Comparison of ENCODE assay signal across 20 mouse cellular contexts in genomic region chr8:89604461-89604860, GRCm38 (mm10).
A peak's percentile ranks its signal among the peaks of the same experiment; 100 is the strongest.
DNase-seq lines count a peak whose midpoint lies in the region; ATAC-seq and TF ChIP-seq lines count a peak whose summit lies in the region.
"Had no signal": no experiment of that assay in that cellular context is flagged by ENCODE, and none has a peak within 500 bp of the region (broad histone marks: within the 10 kb centered on the region; RNA-seq: fewer than 3 reads in every experiment).

No protein-coding gene starts in this region.

- TF ChIP-seq POLR2A in brain, embryonic 14.5 days (IDR thresholded peaks at IDR 0.05; ENCODE audit: borderline replicate concordance, extremely low read depth, insufficient read depth, insufficient read length, poor library complexity, severe bottlenecking), result no peak

- H3K4me2 ChIP-seq in hindbrain, postnatal 0 days (ENCODE audit: low read depth, low read length), result no peak overlapping the region
- H3K4me2 ChIP-seq in hindbrain, embryonic 14.5 days (replicated peaks), result no peak overlapping the region
- H3K4me2 ChIP-seq in lung, embryonic 14.5 days, result no peak overlapping the region
- H3K4me2 ChIP-seq: heart, embryonic 15.5 days had no signal

- H3K9me3 ChIP-seq in hindbrain, postnatal 0 days (ENCODE audit: low read length), result no peaks in the 10 kb centered on the region
- no peaks in the 10 kb centered on the region for H3K9me3 ChIP-seq in hindbrain, embryonic 14.5 days (ENCODE audit: control insufficient read depth, low read length)
- no peaks in the 10 kb centered on the region for H3K9me3 ChIP-seq in lung, embryonic 14.5 days (ENCODE audit: low read depth, low read length)
- H3K9me3 ChIP-seq: heart, embryonic 15.5 days; hindbrain, embryonic 10.5 days had no signal

- 96% methylated on average over 3 of the region's 3 CpGs for WGBS in hindbrain, postnatal 0 days
- over 99% methylated on average over 3 of the region's 3 CpGs for WGBS in hindbrain, embryonic 14.5 days
- WGBS in lung, embryonic 14.5 days, result 92% methylated on average over 3 of the region's 3 CpGs

- no peaks in the 10 kb centered on the region for H3K4me1 ChIP-seq in hindbrain, postnatal 0 days (ENCODE audit: insufficient read depth, low read length)
- H3K4me1 ChIP-seq in hindbrain, embryonic 14.5 days (replicated peaks; ENCODE audit: control insufficient read depth, insufficient read depth, low read length), result no peaks in the 10 kb centered on the region
- no peaks in the 10 kb centered on the region for H3K4me1 ChIP-seq in lung, embryonic 14.5 days (ENCODE audit: insufficient read depth)
- H3K4me1 ChIP-seq: heart, embryonic 15.5 days; hindbrain, embryonic 10.5 days had no signal

- H3K36me3 ChIP-seq in hindbrain, postnatal 0 days (ENCODE audit: insufficient read depth, low read length), result no peaks in the 10 kb centered on the region
- H3K36me3 ChIP-seq in hindbrain, embryonic 14.5 days (replicated peaks; ENCODE audit: control insufficient read depth, insufficient read depth), result no peaks in the 10 kb centered on the region
- H3K36me3 ChIP-seq in lung, embryonic 14.5 days (ENCODE audit: insufficient read depth), result no peaks in the 10 kb centered on the region
- H3K36me3 ChIP-seq: G1E; heart, embryonic 15.5 days; hindbrain, embryonic 10.5 days had no signal

- peak; percentile 12 for DNase-seq in hindbrain, postnatal 0 days (ENCODE audit: low spot score)
- DNase-seq in hindbrain, embryonic 14.5 days (ENCODE audit: low spot score), result no peak
- DNase-seq in lung, embryonic 14.5 days, result peak; percentile 28
- no peak for DNase-seq in lung, postnatal 4 days
- DNase-seq in ES-CJ7 (ENCODE audit: low read depth, low spot score), result peak; percentile 77
- peak; percentile 46 for DNase-seq in brain, embryonic 14.5 days (ENCODE audit: low read depth)
- DNase-seq in left cerebral cortex, adult 2 months (ENCODE audit: extremely low spot score in 1 of 2, low spot score in 2 of 2), result no peak
- no peak for DNase-seq in layer of hippocampus, postnatal 25 days (ENCODE audit: extremely low spot score in 1 of 2, low spot score in 1 of 2)
- DNase-seq: adrenal gland, postnatal 36 days; cerebellum, adult 9-11 months; forebrain, postnatal 0 days; gastrocnemius, adult 2 months; heart, adult 11 months; lung, adult 2 months; spleen, adult 18-20 months had no signal

- intact Hi-C loops in left cerebral cortex, adult 2 months (cut with DNase I), result no loop called here

- H3K9ac ChIP-seq in hindbrain, postnatal 0 days (replicated peaks; ENCODE audit: low read length), result no peak overlapping the region
- H3K9ac ChIP-seq in hindbrain, embryonic 14.5 days, result no peak overlapping the region
- H3K9ac ChIP-seq in lung, embryonic 14.5 days, result no peak overlapping the region
- H3K9ac ChIP-seq: forebrain, postnatal 0 days; heart, embryonic 15.5 days had no signal

- TF ChIP-seq CTCF in hindbrain, postnatal 0 days (IDR thresholded peaks at IDR 0.05; ENCODE audit: low read depth), result no peak
- TF ChIP-seq CTCF in lung, embryonic 14.5 days (IDR thresholded peaks at IDR 0.05; ENCODE audit: low read depth), result peak; percentile 36
- no peak for TF ChIP-seq CTCF in brain, embryonic 14.5 days (IDR thresholded peaks at IDR 0.05; ENCODE audit: borderline replicate concordance, extremely low read depth, insufficient read depth, insufficient read length)
- no peak for TF ChIP-seq CTCF in left cerebral cortex, adult 2 months (IDR thresholded peaks at IDR 0.05)

- no peak for ATAC-seq in hindbrain, postnatal 0 days
- ATAC-seq in hindbrain, embryonic 14.5 days (ENCODE audit: low FRiP score), result no peak
- ATAC-seq in lung, embryonic 14.5 days (ENCODE audit: insufficient read depth), result no peak
- ATAC-seq: forebrain, postnatal 0 days; inflammation-experienced regulatory T-cells, adult 6 months; midbrain, embryonic 16.5 days had no signal

- H3K4me3 ChIP-seq in hindbrain, postnatal 0 days (ENCODE audit: low read length), result no peak overlapping the region
- no peak overlapping the region for H3K4me3 ChIP-seq in hindbrain, embryonic 14.5 days (replicated peaks; ENCODE audit: low read length)
- no peak overlapping the region for H3K4me3 ChIP-seq in lung, embryonic 14.5 days (ENCODE audit: low read depth, low read length)
- no peak overlapping the region for H3K4me3 ChIP-seq in left cerebral cortex, adult 2 months
- H3K4me3 ChIP-seq: gastrocnemius, adult 2 months; heart, embryonic 15.5 days; hindbrain, embryonic 10.5 days had no signal

- H3K27ac ChIP-seq in hindbrain, postnatal 0 days, result no peak overlapping the region
- no peak overlapping the region for H3K27ac ChIP-seq in hindbrain, embryonic 14.5 days
- no peak overlapping the region for H3K27ac ChIP-seq in lung, embryonic 14.5 days (ENCODE audit: low read depth)
- no peak overlapping the region for H3K27ac ChIP-seq in left cerebral cortex, adult 2 months
- H3K27ac ChIP-seq: gastrocnemius, adult 2 months; heart, embryonic 15.5 days; hindbrain, embryonic 10.5 days had no signal

- no peaks in the 10 kb centered on the region for H3K27me3 ChIP-seq in hindbrain, postnatal 0 days (ENCODE audit: insufficient read depth, low read length)
- no peaks in the 10 kb centered on the region for H3K27me3 ChIP-seq in hindbrain, embryonic 14.5 days (ENCODE audit: control insufficient read depth, insufficient read depth, low read length)
- no peaks in the 10 kb centered on the region for H3K27me3 ChIP-seq in lung, embryonic 14.5 days (ENCODE audit: insufficient read depth, low read length)
- H3K27me3 ChIP-seq: heart, embryonic 15.5 days had no signal

Comparison
In these comparisons a context has a peak if more than half of its experiments do, and no peak if none do; other contexts are left out.
1. DNase-seq: peak in hindbrain, postnatal 0 days (single experiment), lung, embryonic 14.5 days (single experiment), ES-CJ7 (single experiment) and brain, embryonic 14.5 days (single experiment); none in hindbrain, embryonic 14.5 days (single experiment), lung, postnatal 4 days (0 of 2), left cerebral cortex, adult 2 months (0 of 2) and layer of hippocampus, postnatal 25 days (0 of 2).